Mouse (Mus musculus): Measurements from ENCODE around the gene Cisd3. TPM values are rescaled to one million over a fixed set of nuclear protein-coding genes. Genes with fewer than 3 reads are reported as not detected.

Gene Cisd3
- polyA plus RNA-seq, 1 experiment = 112 TPM

DNA sequence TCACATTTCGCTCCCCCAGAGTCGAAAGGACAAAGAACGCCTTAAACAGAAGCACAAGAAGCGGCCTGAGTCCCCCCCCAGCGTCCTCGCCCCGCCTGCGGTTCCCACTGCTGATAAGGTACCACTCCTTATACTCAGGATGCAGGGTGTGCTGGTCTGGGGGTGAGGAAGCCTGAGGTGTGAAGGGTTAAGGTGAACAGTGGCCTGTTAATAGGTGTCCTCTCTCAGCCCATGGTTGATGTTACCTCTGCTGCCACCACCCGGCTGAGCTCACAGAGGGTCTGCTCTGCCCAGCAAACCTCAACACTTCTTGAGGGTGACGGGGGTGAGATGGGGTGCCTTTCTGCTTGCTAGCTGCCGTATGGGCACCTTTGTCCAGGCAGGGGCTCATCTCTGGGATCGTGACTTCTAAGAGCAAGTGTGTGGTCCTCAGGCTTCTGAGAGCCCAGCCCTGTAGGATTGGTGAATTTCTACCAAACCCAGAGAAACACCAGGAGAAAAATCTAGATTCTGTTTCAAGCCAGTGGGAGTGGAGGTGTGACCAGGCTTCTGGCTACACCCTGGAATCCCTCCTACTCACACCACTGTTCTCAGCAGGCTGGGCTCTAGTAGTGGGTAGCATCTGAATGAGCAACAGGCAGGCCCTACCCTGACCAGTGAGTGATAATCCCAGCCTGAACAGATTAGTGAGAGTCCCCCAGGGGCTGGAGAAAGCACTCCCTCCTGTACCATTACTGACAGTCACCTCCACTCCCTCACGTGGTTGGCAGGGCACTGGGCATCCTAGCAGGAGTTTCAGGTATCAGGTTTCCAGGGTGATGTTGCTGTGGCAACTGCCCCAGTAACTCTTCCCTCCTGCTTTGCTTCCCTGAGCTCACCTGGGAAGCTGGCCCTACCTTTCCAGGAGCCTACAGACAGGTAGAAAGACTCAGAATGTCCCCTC is 15.1 kb upstream of the Cisd3 start:
- H3K79me2 ChIP-seq (ENCODE audit: control insufficient read depth, insufficient read depth) = no peaks in the 10 kb centered on the region
- TF ChIP-seq E2F4 (IDR thresholded peaks at IDR 0.05; ENCODE audit: insufficient read depth) = no peak
- no peak for TF ChIP-seq MYOD1 (IDR thresholded peaks at IDR 0.05; ENCODE audit: control insufficient read depth in 1 of 3, insufficient read length in 2 of 3, low read depth in 2 of 3)
- no peak for TF ChIP-seq SRF (IDR thresholded peaks at IDR 0.05; ENCODE audit: control insufficient read depth, insufficient read length, low read depth)
- TF ChIP-seq USF1 (IDR thresholded peaks at IDR 0.05; ENCODE audit: low read depth) = no peak
- no peak for TF ChIP-seq MYOG (IDR thresholded peaks at IDR 0.05; ENCODE audit: control insufficient read depth in 1 of 3, insufficient read depth in 1 of 3, insufficient read length in 2 of 3, low read depth in 2 of 3)
- no peak for TF ChIP-seq REST (IDR thresholded peaks at IDR 0.05; ENCODE audit: insufficient read depth, insufficient read length)
- no peaks in the 10 kb centered on the region for H3K27me3 ChIP-seq (ENCODE audit: control insufficient read depth, insufficient read depth, insufficient read length)
- no peak overlapping the region for H3ac ChIP-seq (ENCODE audit: control insufficient read depth, insufficient read length)
- H3K36me3 ChIP-seq (ENCODE audit: control insufficient read depth, insufficient read depth) = peaks cover 9% of the 10 kb centered on the region
- H3K4me3 ChIP-seq = no peak overlapping the region
- no peak overlapping the region for H3K4me2 ChIP-seq (ENCODE audit: low read depth)

- Histone ChIP-seq H3K79me2 (ENCODE audit: control insufficient read depth, insufficient read depth) (no peaks in the 10 kb centered on the region), H3K4me2 (ENCODE audit: low read depth) (no peak overlapping the region), H3K4me3 (no peak overlapping the region), H3K36me3 (ENCODE audit: control insufficient read depth, insufficient read depth) (peaks cover 11% of the 10 kb centered on the region), H3ac (ENCODE audit: control insufficient read depth, insufficient read length) (no peak overlapping the region), H3K27me3 (ENCODE audit: control insufficient read depth, insufficient read depth, insufficient read length) (no peaks in the 10 kb centered on the region)
- TF ChIP-seq MYOG (IDR thresholded peaks at IDR 0.05; ENCODE audit: control insufficient read depth in 1 of 3, insufficient read depth in 1 of 3, insufficient read length in 2 of 3, low read depth in 2 of 3) (no peak), TCF3 (IDR thresholded peaks at IDR 0.05; ENCODE audit: insufficient read length, low read depth) (no peak), SRF (IDR thresholded peaks at IDR 0.05; ENCODE audit: control insufficient read depth, insufficient read length, low read depth) (no peak), MYOD1 (IDR thresholded peaks at IDR 0.05; ENCODE audit: control insufficient read depth in 1 of 3, insufficient read length in 2 of 3, low read depth in 2 of 3) (no peak), CEBPB (IDR thresholded peaks at IDR 0.05; ENCODE audit: insufficient read depth, poor library complexity, severe bottlenecking) (no peak), POLR2A (IDR thresholded peaks at IDR 0.05; ENCODE audit: insufficient read length, low read depth) (no peak), REST (IDR thresholded peaks at IDR 0.05; ENCODE audit: insufficient read depth, insufficient read length) (no peak), MAX (IDR thresholded peaks at IDR 0.05; ENCODE audit: low read depth) (no peak), TCF12 (IDR thresholded peaks at IDR 0.05; ENCODE audit: insufficient read depth, poor library complexity, severe bottlenecking) (no peak), POLR2AphosphoS2 (IDR thresholded peaks at IDR 0.05; ENCODE audit: insufficient read length, low read depth) (no peak), E2F4 (IDR thresholded peaks at IDR 0.05; ENCODE audit: insufficient read depth) (no peak)
These were observed 14.5 kb upstream of the Cisd3 start for GRCm38 (mm10) chr11:97671177-97671527.

- Histone ChIP-seq H3K4me2 (ENCODE audit: low read depth) (no peak overlapping the region), H3ac (ENCODE audit: control insufficient read depth, insufficient read length) (no peak overlapping the region), H3K79me2 (ENCODE audit: control insufficient read depth, insufficient read depth) (no peaks in the 10 kb centered on the region), H3K4me3 (no peak overlapping the region), H3K27me3 (ENCODE audit: control insufficient read depth, insufficient read depth, insufficient read length) (no peaks in the 10 kb centered on the region), H3K36me3 (ENCODE audit: control insufficient read depth, insufficient read depth) (peaks cover 16% of the 10 kb centered on the region)
- TF ChIP-seq CEBPB (IDR thresholded peaks at IDR 0.05; ENCODE audit: insufficient read depth, poor library complexity, severe bottlenecking) = no peak
- no peak for TF ChIP-seq POLR2AphosphoS2 (IDR thresholded peaks at IDR 0.05; ENCODE audit: insufficient read length, low read depth)
- no peak for TF ChIP-seq USF1 (IDR thresholded peaks at IDR 0.05; ENCODE audit: low read depth)
- no peak for TF ChIP-seq REST (IDR thresholded peaks at IDR 0.05; ENCODE audit: insufficient read depth, insufficient read length)
- no peak for TF ChIP-seq SRF (IDR thresholded peaks at IDR 0.05; ENCODE audit: control insufficient read depth, insufficient read length, low read depth)
- TF ChIP-seq MYOD1 (IDR thresholded peaks at IDR 0.05; ENCODE audit: control insufficient read depth in 1 of 3, insufficient read length in 2 of 3, low read depth in 2 of 3) = no peak
These were observed 12.5 kb upstream of the Cisd3 start for GRCm38 (mm10) chr11:97673148-97673547.

GRCm38 (mm10) chr11:97676050-97676754 is 9.4 kb upstream of the Cisd3 start:
- no peak overlapping the region for H3ac ChIP-seq (ENCODE audit: control insufficient read depth, insufficient read length)
- no peak for TF ChIP-seq E2F4 (IDR thresholded peaks at IDR 0.05; ENCODE audit: insufficient read depth)
- no peak for TF ChIP-seq MYOD1 (IDR thresholded peaks at IDR 0.05; ENCODE audit: control insufficient read depth in 1 of 3, insufficient read length in 2 of 3, low read depth in 2 of 3)
- TF ChIP-seq TCF3 (IDR thresholded peaks at IDR 0.05; ENCODE audit: insufficient read length, low read depth) = no peak
- TF ChIP-seq USF1 (IDR thresholded peaks at IDR 0.05; ENCODE audit: low read depth) = no peak
- no peak for TF ChIP-seq REST (IDR thresholded peaks at IDR 0.05; ENCODE audit: insufficient read depth, insufficient read length)
- TF ChIP-seq CEBPB (IDR thresholded peaks at IDR 0.05; ENCODE audit: insufficient read depth, poor library complexity, severe bottlenecking) = no peak
- TF ChIP-seq POLR2AphosphoS2 (IDR thresholded peaks at IDR 0.05; ENCODE audit: insufficient read length, low read depth) = no peak
- no peak for TF ChIP-seq TCF12 (IDR thresholded peaks at IDR 0.05; ENCODE audit: insufficient read depth, poor library complexity, severe bottlenecking)
- TF ChIP-seq MYOG (IDR thresholded peaks at IDR 0.05; ENCODE audit: control insufficient read depth in 1 of 3, insufficient read depth in 1 of 3, insufficient read length in 2 of 3, low read depth in 2 of 3) = no peak
- TF ChIP-seq POLR2A (IDR thresholded peaks at IDR 0.05; ENCODE audit: insufficient read length, low read depth) = no peak
- no peak for TF ChIP-seq MAX (IDR thresholded peaks at IDR 0.05; ENCODE audit: low read depth)
- no peak for TF ChIP-seq SRF (IDR thresholded peaks at IDR 0.05; ENCODE audit: control insufficient read depth, insufficient read length, low read depth)
- peaks cover 16% of the 10 kb centered on the region for H3K36me3 ChIP-seq (ENCODE audit: control insufficient read depth, insufficient read depth)
- H3K79me2 ChIP-seq (ENCODE audit: control insufficient read depth, insufficient read depth) = no peaks in the 10 kb centered on the region
- H3K27me3 ChIP-seq (ENCODE audit: control insufficient read depth, insufficient read depth, insufficient read length) = no peaks in the 10 kb centered on the region
- H3K4me3 ChIP-seq = no peak overlapping the region
- no peak overlapping the region for H3K4me2 ChIP-seq (ENCODE audit: low read depth)
